Mouse (Mus musculus): ENCODE results near the gene Hoxc13.

GRCm38 (mm10) chr15:102921053-102922011 is at the start of gene Hoxc13:
- TF ChIP-seq CTCF (IDR thresholded peaks at IDR 0.05; ENCODE audit: extremely low read depth, insufficient read depth, low read length) = no peak
- no peak for TF ChIP-seq POLR2A (IDR thresholded peaks at IDR 0.05; ENCODE audit: extremely low read depth, insufficient read depth, low read length)
